ENCODE assay signal across 32 mouse cellular contexts in the genomic region with DNA sequence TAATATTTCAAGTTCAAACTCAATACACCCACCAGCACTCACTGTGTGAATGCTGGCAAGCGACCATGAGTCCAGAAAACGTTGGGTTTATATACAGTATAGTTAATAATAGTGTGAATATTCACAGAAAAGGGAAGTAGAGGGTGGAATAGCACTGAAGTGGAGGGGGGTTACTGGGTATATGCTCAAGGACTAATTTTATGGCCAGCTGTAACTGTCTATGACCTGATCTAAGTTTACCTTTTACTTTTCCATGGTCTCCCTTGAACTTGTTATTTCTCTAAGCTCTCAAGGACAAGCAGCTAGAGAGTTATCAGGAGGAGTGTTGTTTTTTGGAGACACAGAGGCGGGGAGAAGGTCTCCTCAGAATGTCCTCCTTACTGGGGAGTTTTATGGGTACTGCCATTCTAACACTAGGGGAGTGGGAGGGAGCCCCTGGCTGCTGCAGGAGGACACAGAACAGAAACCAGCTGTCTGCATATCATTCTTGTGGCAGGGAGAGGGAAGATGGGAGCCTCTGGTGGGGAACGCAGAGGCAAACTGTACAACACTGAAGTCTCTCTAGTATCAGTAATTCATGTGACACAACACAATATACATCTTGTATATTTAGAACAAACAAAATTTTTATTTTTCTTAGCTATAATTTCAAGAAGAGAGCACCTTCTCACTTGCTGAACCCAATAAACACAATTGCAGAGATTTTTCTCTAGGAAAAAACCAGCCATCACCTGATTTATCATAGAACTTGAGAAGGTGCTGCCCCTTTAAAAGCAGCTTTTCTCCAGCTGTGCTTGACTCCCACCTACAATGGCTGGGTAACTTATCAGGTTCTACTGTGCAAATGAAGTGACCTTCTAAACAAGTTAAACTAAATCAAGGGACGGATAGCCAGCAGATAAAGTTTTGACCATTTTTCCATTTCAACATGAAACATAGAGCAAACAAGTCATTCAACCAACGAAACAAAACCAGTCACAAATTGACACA.
"Had no signal": no experiment of that assay in that cellular context is flagged by ENCODE, and none has a peak within 500 bp of the region (broad histone marks: within the 10 kb centered on the region; RNA-seq: fewer than 3 reads in every experiment).

No protein-coding gene starts in this region.

- H3K36me3 ChIP-seq: heart, embryonic 10.5 days; heart, embryonic 12.5 days; heart, embryonic 13.5 days; heart, embryonic 15.5 days; hindbrain, embryonic 10.5 days; hindbrain, embryonic 12.5 days; hindbrain, embryonic 13.5 days; hindbrain, embryonic 15.5 days; intestine, embryonic 15.5 days had no signal

- DNase-seq: heart, adult 18-20 months; heart, adult 2 months; heart, postnatal 10 days; heart, postnatal 14 days; heart, postnatal 36 days; heart, postnatal 4 days; kidney, adult 18-20 months; kidney, adult 2 months; kidney, adult 8-10 months; kidney, adult 9 months; kidney, postnatal 14 days; kidney, postnatal 25 days; layer of hippocampus, adult 9-11 months; layer of hippocampus, postnatal 36 days had no signal

- H3K4me2 ChIP-seq: heart, embryonic 11.5 days; heart, embryonic 12.5 days; heart, embryonic 13.5 days; heart, embryonic 15.5 days; hindbrain, embryonic 12.5 days; hindbrain, embryonic 13.5 days; hindbrain, embryonic 14.5 days; hindbrain, embryonic 15.5 days; intestine, embryonic 15.5 days had no signal

- H3K9ac ChIP-seq: heart, embryonic 12.5 days; heart, embryonic 13.5 days; heart, embryonic 15.5 days; hindbrain, embryonic 12.5 days; hindbrain, embryonic 13.5 days; hindbrain, embryonic 14.5 days; hindbrain, embryonic 15.5 days; intestine, embryonic 15.5 days had no signal

- H3K4me3 ChIP-seq: heart, adult 2 months; heart, embryonic 10.5 days; heart, embryonic 12.5 days; heart, embryonic 13.5 days; heart, embryonic 15.5 days; hindbrain, embryonic 10.5 days; hindbrain, embryonic 12.5 days; hindbrain, embryonic 13.5 days; hindbrain, embryonic 15.5 days; intestine, embryonic 15.5 days; layer of hippocampus, adult 2 months; left cerebral cortex, adult 2 months had no signal

- H3K4me1 ChIP-seq: heart, embryonic 10.5 days; heart, embryonic 12.5 days; heart, embryonic 13.5 days; heart, embryonic 15.5 days; hindbrain, embryonic 10.5 days; hindbrain, embryonic 12.5 days; hindbrain, embryonic 13.5 days; hindbrain, embryonic 15.5 days; intestine, embryonic 15.5 days had no signal

- H3K9me3 ChIP-seq: heart, embryonic 10.5 days; heart, embryonic 12.5 days; heart, embryonic 13.5 days; heart, embryonic 15.5 days; hindbrain, embryonic 10.5 days; hindbrain, embryonic 12.5 days; hindbrain, embryonic 13.5 days; hindbrain, embryonic 15.5 days; intestine, embryonic 15.5 days had no signal

- H3K27me3 ChIP-seq: heart, embryonic 12.5 days; heart, embryonic 13.5 days; heart, embryonic 15.5 days; hindbrain, embryonic 12.5 days; hindbrain, embryonic 13.5 days; hindbrain, embryonic 15.5 days; intestine, embryonic 15.5 days had no signal

- H3K27ac ChIP-seq: heart, adult 2 months; heart, embryonic 10.5 days; heart, embryonic 13.5 days; heart, embryonic 15.5 days; hindbrain, embryonic 10.5 days; hindbrain, embryonic 12.5 days; hindbrain, embryonic 13.5 days; hindbrain, embryonic 14.5 days; hindbrain, embryonic 15.5 days; hindbrain, postnatal 0 days; intestine, embryonic 15.5 days; layer of hippocampus, adult 2 months; left cerebral cortex, adult 2 months had no signal

- ATAC-seq: hindbrain, embryonic 16.5 days; hindbrain, postnatal 0 days; inflammation-experienced regulatory T-cells, adult 6 months; intestine, embryonic 15.5 days; intestine, embryonic 16.5 days; intestine, postnatal 0 days had no signal
